Mouse (Mus musculus): ENCODE measurements around the gene Il11ra2. TPM values are rescaled to one million over a fixed set of nuclear protein-coding genes. Genes with fewer than 3 reads are reported as not detected.
"Not testable (repeated sequence)": the region's sequence is repeated elsewhere in the genome, so short reads cannot be mapped to it uniquely, and the experiment has no call there.

The Il11ra2 gene
- total RNA-seq (2021): under 1 TPM in 1 of 2 experiments, not detected in 1; 0.27 TPM

DNA sequence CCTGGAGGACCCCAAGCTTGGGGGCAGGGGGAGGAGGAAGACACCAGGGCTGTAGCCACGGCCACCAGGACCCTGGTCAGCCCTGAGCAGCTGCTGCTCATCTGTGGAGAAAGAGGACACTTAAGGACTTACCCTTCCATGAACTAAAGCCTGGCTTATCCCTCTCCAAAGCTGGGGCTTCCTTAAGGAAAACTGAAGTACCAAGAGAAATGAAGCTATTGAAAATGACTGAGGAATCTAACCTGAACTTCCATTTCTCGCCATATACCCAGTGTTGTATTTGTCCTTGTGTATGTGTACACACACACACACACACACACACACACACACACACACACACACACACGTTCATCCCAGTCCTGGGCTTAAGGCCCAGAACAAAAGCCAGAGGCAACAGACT is at the start of gene Il11ra2:
Gene Il11ra2 (minus strand): TSS at position 101 of the 400 bp plus-strand sequence.
- DNase-seq; intact Hi-C loops (cut with DNase I): not testable (repeated sequence)

DNA sequence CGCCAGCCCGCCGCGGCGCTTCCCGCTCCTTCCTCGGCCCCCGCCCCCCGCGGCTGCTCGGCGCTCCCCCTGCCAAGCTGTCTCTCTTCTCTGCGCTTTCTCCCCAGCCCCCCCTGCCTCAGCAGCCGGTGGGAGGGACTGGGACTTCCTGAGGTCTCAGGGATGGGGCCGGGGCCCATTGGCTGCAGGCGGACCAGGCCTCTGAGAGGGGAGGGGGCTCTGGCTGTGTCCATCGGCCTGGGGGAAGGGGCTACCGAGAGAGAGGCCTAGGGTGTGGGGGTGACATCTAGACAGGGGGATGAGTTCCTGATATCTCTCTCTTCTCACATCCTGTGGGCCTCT is 20.5 kb upstream of the Il11ra2 start:
- DNase-seq; intact Hi-C loops (cut with DNase I): not testable (repeated sequence)

GRCm38 (mm10) chr4:42681473-42682182 is 19.9 kb upstream of the Il11ra2 start:
- DNase-seq; intact Hi-C loops (cut with DNase I): not testable (repeated sequence)

DNA sequence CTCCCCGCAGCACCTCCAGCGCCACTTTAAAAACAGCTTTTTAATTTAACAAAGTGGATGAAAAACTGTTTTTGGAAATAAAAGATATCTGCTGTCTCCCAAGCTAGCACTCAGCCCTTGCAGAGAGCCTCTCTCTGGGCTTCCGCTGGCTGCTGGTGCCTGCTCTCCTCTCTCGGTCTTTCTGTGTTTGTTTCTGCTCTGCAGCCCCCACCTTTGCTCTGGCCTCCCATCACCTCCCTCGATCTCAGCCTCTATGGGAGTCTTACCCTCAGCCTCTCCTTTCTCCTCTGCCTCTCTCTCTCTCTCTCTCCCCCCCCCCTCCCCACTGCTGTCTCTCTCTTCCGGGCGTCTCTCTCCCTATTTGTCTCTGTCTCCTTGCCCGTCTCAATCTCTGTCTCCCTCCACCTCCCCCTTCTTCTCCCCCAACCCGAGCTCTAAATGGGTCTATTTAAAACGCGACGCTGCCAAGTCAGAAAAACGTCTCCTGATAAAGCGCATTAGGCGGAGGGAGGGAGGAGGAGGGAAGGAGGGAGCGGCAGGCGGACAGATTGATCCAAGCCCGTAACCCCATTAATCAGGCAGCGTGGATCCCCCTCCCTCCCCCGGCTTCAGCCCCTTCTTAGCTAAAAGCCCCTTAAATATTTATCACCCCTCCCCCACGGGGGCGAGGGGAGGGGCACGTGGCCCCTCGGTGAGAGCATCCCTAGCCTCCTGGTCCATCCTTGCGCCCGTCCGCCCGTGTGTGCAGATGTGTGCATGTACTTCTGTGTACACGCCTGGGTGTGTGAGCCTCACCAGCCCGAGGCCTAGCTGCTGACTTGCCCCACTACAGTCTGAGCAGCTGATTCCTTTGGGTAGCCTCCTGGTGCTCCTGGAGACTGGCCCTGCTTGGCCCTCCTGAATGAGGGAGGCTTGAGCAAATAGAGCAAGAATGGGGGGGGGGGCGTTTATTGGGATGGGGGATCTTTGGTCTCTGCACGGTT is 19.0 kb upstream of the Il11ra2 start:
- intact Hi-C loops (cut with DNase I); DNase-seq: not testable (repeated sequence)

GRCm38 (mm10) chr4:42679365-42679764 is 17.7 kb upstream of the Il11ra2 start:
- DNase-seq; intact Hi-C loops (cut with DNase I): not testable (repeated sequence)

GRCm38 (mm10) chr4:42675415-42675814 is 13.7 kb upstream of the Il11ra2 start:
- intact Hi-C loops (cut with DNase I); DNase-seq: not testable (repeated sequence)

DNA sequence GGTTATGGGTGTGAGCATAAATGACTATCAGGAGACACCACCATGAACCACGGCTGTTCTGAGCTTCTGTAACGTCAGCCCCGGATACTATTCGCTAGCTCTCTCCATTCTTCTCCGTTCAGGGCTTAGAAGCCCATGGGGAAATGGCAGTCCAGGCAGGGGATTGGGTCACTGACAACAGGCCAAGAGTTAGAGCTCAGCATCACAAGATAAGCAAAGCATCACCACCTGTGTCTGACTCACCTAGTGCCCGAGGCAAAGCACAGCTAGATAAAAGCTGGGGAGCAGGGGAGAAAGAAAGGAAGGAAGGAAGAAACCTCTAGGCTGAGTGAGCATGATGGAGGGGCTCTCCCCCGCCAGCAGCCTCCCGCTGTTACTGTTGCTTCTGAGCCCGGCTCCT is 6.7 kb downstream of the Il11ra2 start, which contains the start of gene Ccl27b:
Gene Ccl27b (plus strand): TSS at position 301 of the 400 bp plus-strand sequence.
- intact Hi-C loops (cut with DNase I); DNase-seq: not testable (repeated sequence)

- intact Hi-C loops (cut with DNase I); DNase-seq: not testable (repeated sequence)
These were observed 32.3 kb downstream of the Il11ra2 start, which contains the start of gene Gm2564 for GRCm38 (mm10) chr4:42629419-42629818. Gm2564 (plus strand) TSS chr4:42629719.

- DNase-seq; intact Hi-C loops (cut with DNase I): not testable (repeated sequence)
These were observed 49.8 kb downstream of the Il11ra2 start, which contains the start of gene Gm10591 for GRCm38 (mm10) chr4:42611895-42612294. Gm10591 (plus strand) TSS chr4:42612195.

Other genes with a start within 250 kb of the Il11ra2 start
- gene Gm21586, start 222.5 kb downstream of the Il11ra2 start, total RNA-seq (2021): not detected
- not detected for gene Gm2163, start 195.1 kb downstream of the Il11ra2 start, total RNA-seq (2021)
- not detected for gene Fam205a2, start 133.7 kb downstream of the Il11ra2 start, total RNA-seq (2021)
- not detected for gene Gm10591, start 49.7 kb downstream of the Il11ra2 start, total RNA-seq (2021)
- gene Gm2564, start 32.2 kb downstream of the Il11ra2 start, total RNA-seq (2021): 1 to 10 TPM; 2.4 to 3.0 TPM
- not detected for gene Ccl27b, start 6.6 kb downstream of the Il11ra2 start, total RNA-seq (2021)
- not detected for gene 4930578G10Rik, start 73.7 kb upstream of the Il11ra2 start, total RNA-seq (2021)
- gene Ccl19, start 94.7 kb upstream of the Il11ra2 start, total RNA-seq (2021): under 1 TPM in 1 of 2 experiments, not detected in 1; 0.73 TPM
- gene Ccl21a, start 112.1 kb upstream of the Il11ra2 start, total RNA-seq (2021): 10 to 100 TPM; 40.1 to 54.5 TPM
- gene Fam205a1, start 192.0 kb upstream of the Il11ra2 start, total RNA-seq (2021): under 1 TPM in 1 of 2 experiments, not detected in 1; 0.08 TPM
- gene Gm12394, start 194.9 kb upstream of the Il11ra2 start, total RNA-seq (2021): not detected
- 1 to 10 TPM; 6.2 to 9.6 TPM for gene Fam205c, start 212.3 kb upstream of the Il11ra2 start, total RNA-seq (2021)

All from heart, postnatal 36 days (tissue).